Comparison of ENCODE assay signal across 9 mouse cellular contexts in the genomic region with DNA sequence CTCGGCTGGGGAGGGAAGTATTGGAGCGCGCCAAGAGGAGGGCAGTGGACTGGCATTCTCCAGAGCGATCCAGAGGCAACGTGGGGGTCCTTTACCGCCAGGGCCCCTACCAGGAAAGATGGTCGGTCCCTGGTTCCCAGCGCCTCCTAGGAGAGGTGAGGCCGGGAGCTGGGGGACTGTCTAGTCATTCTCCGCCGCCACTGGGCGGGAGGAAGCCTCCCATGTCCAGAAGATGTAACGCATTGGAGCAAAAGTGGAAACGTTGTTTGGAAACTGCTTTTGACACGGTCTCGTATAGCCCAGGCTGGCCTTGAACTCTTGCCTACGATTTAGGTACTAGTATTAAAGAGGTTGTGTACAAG. TPM values are rescaled to one million over a fixed set of nuclear protein-coding genes. Genes with fewer than 3 reads are reported as not detected.
A peak's percentile ranks its signal among the peaks of the same experiment; 100 is the strongest.
DNase-seq lines count a peak whose midpoint lies in the region; ATAC-seq and TF ChIP-seq lines count a peak whose summit lies in the region.
"Had no signal": no experiment of that assay in that cellular context is flagged by ENCODE, and none has a peak within 500 bp of the region (broad histone marks: within the 10 kb centered on the region; RNA-seq: fewer than 3 reads in every experiment).

No protein-coding gene starts in this region.

- H3K27ac ChIP-seq in heart, postnatal 0 days (ENCODE audit: low read depth), result peak overlapping the region; percentile 79
- peak overlapping the region; percentile 68 for H3K27ac ChIP-seq in bone marrow macrophage, adult 2 months (ENCODE audit: insufficient read depth, low read depth, low read length)
- H3K27ac ChIP-seq in hindbrain, postnatal 0 days, result peak overlapping the region; percentile 65
- H3K27ac ChIP-seq in midbrain, embryonic 16.5 days (ENCODE audit: low read length), result peak overlapping the region; percentile 72

- H3K4me3 ChIP-seq in heart, postnatal 0 days (ENCODE audit: low read depth, low read length), result peak overlapping the region; percentile 75
- H3K4me3 ChIP-seq in bone marrow macrophage, adult 2 months (ENCODE audit: insufficient read depth, low read length), result peak overlapping the region; percentile 94
- H3K4me3 ChIP-seq in hindbrain, postnatal 0 days (ENCODE audit: low read length), result peak overlapping the region; percentile 68
- peak overlapping the region; percentile 75 for H3K4me3 ChIP-seq in midbrain, embryonic 16.5 days (ENCODE audit: low read depth, low read length)

- DNase-seq in heart, postnatal 0 days (ENCODE audit: low spot score), result no peak
- no peak for DNase-seq in heart, adult 9 months (ENCODE audit: low spot score in 2 of 2)
- no peak for DNase-seq in hindbrain, postnatal 0 days (ENCODE audit: low spot score)
- DNase-seq in adrenal gland, postnatal 4 days (ENCODE audit: low spot score in 2 of 2), result no peak
- DNase-seq in frontal cortex, postnatal 36 days (ENCODE audit: low spot score in 2 of 2), result no peak
- no peak for DNase-seq in yolk sac, embryonic 10.5 days (ENCODE audit: low spot score)

- no peak for TF ChIP-seq POLR2A in bone marrow macrophage, adult 2 months (IDR thresholded peaks at IDR 0.05; ENCODE audit: borderline replicate concordance, low read depth, low read length)

- H3K27me3 ChIP-seq in heart, postnatal 0 days (ENCODE audit: control insufficient read depth, insufficient read depth, low read length), result no peaks in the 10 kb centered on the region
- no peaks in the 10 kb centered on the region for H3K27me3 ChIP-seq in hindbrain, postnatal 0 days (ENCODE audit: insufficient read depth, low read length)
- H3K27me3 ChIP-seq in midbrain, embryonic 16.5 days (ENCODE audit: control insufficient read depth, insufficient read depth, low read depth, low read length), result no peaks in the 10 kb centered on the region

- WGBS in heart, postnatal 0 days, result 6% methylated on average over 17 of the region's 17 CpGs
- 1% methylated on average over 17 of the region's 17 CpGs for WGBS in hindbrain, postnatal 0 days
- 3% methylated on average over 17 of the region's 17 CpGs for WGBS in midbrain, embryonic 16.5 days

- peak overlapping the region; percentile 67 for H3K4me2 ChIP-seq in heart, postnatal 0 days (ENCODE audit: low read depth, low read length)
- H3K4me2 ChIP-seq in hindbrain, postnatal 0 days (ENCODE audit: low read depth, low read length), result peak overlapping the region; percentile 72
- peak overlapping the region; percentile 82 for H3K4me2 ChIP-seq in midbrain, embryonic 16.5 days (ENCODE audit: low read length)

- no peaks in the 10 kb centered on the region for H3K36me3 ChIP-seq in heart, postnatal 0 days (replicated peaks; ENCODE audit: control insufficient read depth, insufficient read depth, low read length)
- H3K36me3 ChIP-seq in hindbrain, postnatal 0 days (ENCODE audit: insufficient read depth, low read length), result no peaks in the 10 kb centered on the region
- H3K36me3 ChIP-seq in midbrain, embryonic 16.5 days (ENCODE audit: control insufficient read depth, insufficient read depth, low read length), result 0 out of 2 replicates have a peak, but pooled peaks cover 2% of the 10 kb centered on the region

- H3K4me1 ChIP-seq in heart, postnatal 0 days (ENCODE audit: control insufficient read depth, insufficient read depth), result peaks cover 11% of the 10 kb centered on the region; the same call in 1 of the 2 replicates
- peaks cover 39% of the 10 kb centered on the region for H3K4me1 ChIP-seq in bone marrow macrophage, adult 2 months (ENCODE audit: control insufficient read depth, insufficient read depth, low read length)
- no peaks in the 10 kb centered on the region for H3K4me1 ChIP-seq in hindbrain, postnatal 0 days (ENCODE audit: insufficient read depth, low read length)
- H3K4me1 ChIP-seq in midbrain, embryonic 16.5 days (ENCODE audit: control insufficient read depth, insufficient read depth, low read length), result 0 out of 2 replicates have a peak, but pooled peaks cover 2% of the 10 kb centered on the region

- no peak for TF ChIP-seq EP300 in heart, postnatal 0 days (IDR thresholded peaks at IDR 0.05; ENCODE audit: low read depth)

- TF ChIP-seq CTCF in heart, postnatal 0 days (IDR thresholded peaks at IDR 0.05; ENCODE audit: low read depth), result no peak
- no peak for TF ChIP-seq CTCF in bone marrow macrophage, adult 2 months (IDR thresholded peaks at IDR 0.05; ENCODE audit: low read depth, low read length)
- TF ChIP-seq CTCF in hindbrain, postnatal 0 days (IDR thresholded peaks at IDR 0.05; ENCODE audit: low read depth), result peak; percentile 36

- peak overlapping the region; percentile 73 for H3K9ac ChIP-seq in heart, postnatal 0 days (replicated peaks; ENCODE audit: low read depth, low read length)
- H3K9ac ChIP-seq in hindbrain, postnatal 0 days (replicated peaks; ENCODE audit: low read length), result peak overlapping the region; percentile 51
- H3K9ac ChIP-seq in midbrain, embryonic 16.5 days (ENCODE audit: low read depth, low read length), result peak overlapping the region; percentile 80

- no peaks in the 10 kb centered on the region for H3K9me3 ChIP-seq in heart, postnatal 0 days (replicated peaks; ENCODE audit: control insufficient read depth, low read length)
- H3K9me3 ChIP-seq in hindbrain, postnatal 0 days (ENCODE audit: low read length), result no peaks in the 10 kb centered on the region
- no peaks in the 10 kb centered on the region for H3K9me3 ChIP-seq in midbrain, embryonic 16.5 days (replicated peaks; ENCODE audit: control insufficient read depth, low read length, poor library complexity, severe bottlenecking)

- no peak for ATAC-seq in heart, postnatal 0 days (ENCODE audit: insufficient read depth, low read depth)
- no peak for ATAC-seq in hindbrain, postnatal 0 days
- no peak for ATAC-seq in midbrain, embryonic 16.5 days

RNA-seq across cellular contexts. Expression of a gene that starts 0.5 kb away (rescaled TPM):
- 6.9 and 14.8 TPM in 2 replicates for total RNA-seq in heart, postnatal 0 days (2014; rRNA removed; ENCODE audit: low replicate concordance)
- 29.5 and 32.7 TPM in 2 replicates for polyA plus RNA-seq in heart, postnatal 0 days (2015; fragmentation: Nextera tagmentation; extraction: Ambion mirVana)
- polyA plus RNA-seq in bone marrow macrophage, adult 2 months (2012; ENCODE audit: insufficient read depth, insufficient read length, missing spikeins), result 27.8 and 29.0 TPM in 2 replicates
- total RNA-seq in hindbrain, postnatal 0 days (2014; rRNA removed), result 1.5 and 9.9 TPM in 2 replicates
- 15.9 and 16.7 TPM in 2 replicates for polyA plus RNA-seq in hindbrain, postnatal 0 days (2015; fragmentation: Nextera tagmentation; extraction: Ambion mirVana)
- polyA plus RNA-seq in midbrain, embryonic 16.5 days (2015; fragmentation: Nextera tagmentation; extraction: Ambion mirVana), result 13.3 and 13.9 TPM in 2 replicates
- 10 to 100 TPM; 33.3 to 34.0 TPM for total RNA-seq in adrenal gland, postnatal 4 days (2021)

RNA-seq across cellular contexts. Expression of a gene that starts 0.6 kb away (rescaled TPM):
- 58.8 and 60.7 TPM in 2 replicates for total RNA-seq in heart, postnatal 0 days (2014; rRNA removed; ENCODE audit: low replicate concordance)
- polyA plus RNA-seq in heart, postnatal 0 days (2015; fragmentation: Nextera tagmentation; extraction: Ambion mirVana), result 26.9 and 28.8 TPM in 2 replicates
- 1.0 and 1.2 TPM in 2 replicates for polyA plus RNA-seq in bone marrow macrophage, adult 2 months (2012; ENCODE audit: insufficient read depth, insufficient read length, missing spikeins)
- total RNA-seq in hindbrain, postnatal 0 days (2014; rRNA removed), result 29.7 and 34.0 TPM in 2 replicates
- polyA plus RNA-seq in hindbrain, postnatal 0 days (2015; fragmentation: Nextera tagmentation; extraction: Ambion mirVana), result 21.0 and 21.2 TPM in 2 replicates
- 18.6 and 18.8 TPM in 2 replicates for polyA plus RNA-seq in midbrain, embryonic 16.5 days (2015; fragmentation: Nextera tagmentation; extraction: Ambion mirVana)
- total RNA-seq in adrenal gland, postnatal 4 days (2021), result 10 to 100 TPM; 54.1 to 57.6 TPM
- total RNA-seq: neutrophil, adult 5-6 weeks had no signal

RNA-seq across cellular contexts. Expression of a gene that starts 19.7 kb away (rescaled TPM):
- 0.27 TPM in 1 of 2 replicates, not detected in the other for total RNA-seq in heart, postnatal 0 days (2014; rRNA removed; ENCODE audit: low replicate concordance)
- 0.48 TPM in 1 of 2 replicates, not detected in the other for polyA plus RNA-seq in heart, postnatal 0 days (2015; fragmentation: Nextera tagmentation; extraction: Ambion mirVana)
- not detected in 2 replicates for polyA plus RNA-seq in bone marrow macrophage, adult 2 months (2012; ENCODE audit: insufficient read depth, insufficient read length, missing spikeins)
- total RNA-seq in hindbrain, postnatal 0 days (2014; rRNA removed), result 0.68 TPM in 1 of 2 replicates, not detected in the other
- 0.63 and 0.67 TPM in 2 replicates for polyA plus RNA-seq in hindbrain, postnatal 0 days (2015; fragmentation: Nextera tagmentation; extraction: Ambion mirVana)
- 0.25 and 0.44 TPM in 2 replicates for polyA plus RNA-seq in midbrain, embryonic 16.5 days (2015; fragmentation: Nextera tagmentation; extraction: Ambion mirVana)
- not detected for total RNA-seq in adrenal gland, postnatal 4 days (2021)
- total RNA-seq: neutrophil, adult 5-6 weeks had no signal

RNA-seq across cellular contexts. Expression of a gene that starts 27.5 kb away (rescaled TPM):
- total RNA-seq in heart, postnatal 0 days (2014; rRNA removed; ENCODE audit: low replicate concordance), result not detected in 2 replicates
- 0.34 TPM in 1 of 2 replicates, not detected in the other for polyA plus RNA-seq in heart, postnatal 0 days (2015; fragmentation: Nextera tagmentation; extraction: Ambion mirVana)
- polyA plus RNA-seq in bone marrow macrophage, adult 2 months (2012; ENCODE audit: insufficient read depth, insufficient read length, missing spikeins), result not detected in 2 replicates
- total RNA-seq in hindbrain, postnatal 0 days (2014; rRNA removed), result not detected in 2 replicates
- polyA plus RNA-seq in hindbrain, postnatal 0 days (2015; fragmentation: Nextera tagmentation; extraction: Ambion mirVana), result 0.44 TPM in 1 of 2 replicates, not detected in the other
- 0.28 and 0.63 TPM in 2 replicates for polyA plus RNA-seq in midbrain, embryonic 16.5 days (2015; fragmentation: Nextera tagmentation; extraction: Ambion mirVana)
- not detected for total RNA-seq in adrenal gland, postnatal 4 days (2021)
- total RNA-seq: neutrophil, adult 5-6 weeks had no signal

RNA-seq across cellular contexts. Expression of a gene that starts 48.7 kb away (rescaled TPM):
- 111 and 142 TPM in 2 replicates for total RNA-seq in heart, postnatal 0 days (2014; rRNA removed; ENCODE audit: low replicate concordance)
- polyA plus RNA-seq in heart, postnatal 0 days (2015; fragmentation: Nextera tagmentation; extraction: Ambion mirVana), result 72.9 and 74.8 TPM in 2 replicates
- 91.0 and 101 TPM in 2 replicates for polyA plus RNA-seq in bone marrow macrophage, adult 2 months (2012; ENCODE audit: insufficient read depth, insufficient read length, missing spikeins)
- 224 and 308 TPM in 2 replicates for total RNA-seq in hindbrain, postnatal 0 days (2014; rRNA removed)
- 159 and 163 TPM in 2 replicates for polyA plus RNA-seq in hindbrain, postnatal 0 days (2015; fragmentation: Nextera tagmentation; extraction: Ambion mirVana)
- polyA plus RNA-seq in midbrain, embryonic 16.5 days (2015; fragmentation: Nextera tagmentation; extraction: Ambion mirVana), result 125 and 136 TPM in 2 replicates
- 10 to 100 TPM; 34.8 to 36.9 TPM for total RNA-seq in adrenal gland, postnatal 4 days (2021)
